Mouse (Mus musculus) cerebellum, adult 9-11 months (tissue): ENCODE data around the gene Arl4a.

Experiments used
- DNase-seq: peaks from one replicate; pipeline ENCODE4 v3.0.0; 2022

Gene Arl4a

DNA sequence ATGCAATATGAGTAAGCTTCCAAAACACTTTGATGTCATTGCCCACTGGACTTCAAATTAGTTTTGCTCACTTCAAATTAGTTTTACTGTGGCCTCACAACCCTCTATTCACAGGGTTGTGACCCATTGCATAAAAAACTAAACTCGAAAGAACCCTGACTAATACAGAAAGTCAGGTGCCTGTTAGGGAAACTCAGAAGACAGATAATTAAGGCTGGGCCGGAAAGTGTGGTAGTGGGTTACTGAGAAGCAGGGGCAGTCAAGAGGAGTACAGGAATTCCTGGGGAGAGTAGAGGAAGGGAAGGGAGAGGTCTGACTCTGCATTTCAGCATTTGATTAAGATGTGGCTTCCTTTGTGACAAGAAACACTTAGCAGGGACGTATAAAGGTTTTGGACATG is 29.4 kb downstream of the Arl4a start:
- DNase-seq: no peak

DNA sequence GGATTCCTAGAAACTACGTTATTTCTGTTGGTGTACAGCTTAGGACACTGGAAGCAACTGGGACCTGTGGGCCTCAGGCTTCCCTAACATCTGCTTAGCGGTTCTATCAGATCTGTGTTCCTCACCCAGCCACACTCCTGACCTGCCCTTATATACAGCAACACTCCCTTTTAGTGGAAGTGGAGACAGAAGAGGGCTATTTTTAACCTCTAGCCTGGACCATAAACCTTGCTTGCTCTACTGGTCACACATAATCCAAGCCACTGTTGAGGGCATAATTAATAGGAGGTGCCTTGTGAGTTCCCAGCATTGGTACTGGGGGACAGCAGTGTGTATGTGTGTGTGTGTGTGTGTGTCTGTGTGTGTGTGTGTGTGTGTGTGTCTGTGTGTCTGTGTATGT is 33.1 kb downstream of the Arl4a start:
- DNase-seq: no peak

DNA sequence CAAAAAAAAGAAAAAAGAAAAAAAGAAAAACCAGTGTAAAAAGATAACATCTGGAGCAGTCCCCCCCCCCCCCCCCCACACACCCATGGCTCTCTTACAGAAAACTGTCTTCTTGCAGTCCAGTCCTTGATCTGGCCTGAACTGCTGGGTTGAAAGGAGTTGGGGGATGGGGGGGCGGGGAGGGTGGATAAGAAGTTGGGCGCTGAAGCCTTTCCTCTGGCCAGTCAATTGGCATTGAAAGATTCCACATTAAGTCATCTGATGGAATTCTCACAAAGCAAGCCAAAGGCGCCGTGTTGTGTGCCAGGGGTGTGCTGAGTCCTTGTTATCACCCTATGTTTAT is 39.0 kb downstream of the Arl4a start:
- DNase-seq: no peak

DNA sequence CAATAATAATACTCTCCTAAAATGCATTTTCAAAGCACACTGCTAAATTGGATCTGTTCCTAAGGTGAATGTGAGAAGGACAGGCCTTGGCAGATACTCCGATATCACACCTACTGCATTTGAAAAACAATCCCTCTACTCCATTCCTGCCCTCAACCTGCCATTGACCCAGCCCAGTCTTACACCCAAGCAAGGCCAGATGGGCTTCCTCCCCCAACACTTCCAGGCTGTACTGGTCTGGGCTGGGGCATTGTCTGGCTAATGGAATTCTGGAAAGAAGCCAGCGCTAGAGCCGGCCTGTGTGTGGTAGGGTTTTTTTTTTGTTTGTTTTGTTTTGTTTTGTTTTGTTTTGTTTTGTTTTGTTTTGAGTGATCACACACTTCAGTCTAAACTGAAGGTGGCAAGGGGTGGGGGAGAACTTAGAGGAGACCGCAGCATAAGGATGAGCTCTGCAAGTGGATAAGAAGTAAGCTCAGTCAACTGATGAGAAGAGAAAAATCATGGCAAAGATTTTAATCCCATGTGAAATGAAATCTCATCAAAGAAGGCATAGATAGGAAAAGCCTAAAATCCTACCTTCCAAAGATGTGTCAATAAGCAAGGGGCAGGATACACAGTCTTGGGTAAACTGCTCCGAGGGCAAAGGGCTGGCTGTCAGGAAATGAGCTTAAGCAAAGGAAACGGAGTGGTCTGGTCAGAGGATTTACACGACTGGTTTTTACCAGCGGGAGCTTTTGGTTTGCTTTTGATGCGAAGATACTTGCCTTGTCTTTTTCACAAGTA is 39.6 kb downstream of the Arl4a start:
- DNase-seq: no peak

DNA sequence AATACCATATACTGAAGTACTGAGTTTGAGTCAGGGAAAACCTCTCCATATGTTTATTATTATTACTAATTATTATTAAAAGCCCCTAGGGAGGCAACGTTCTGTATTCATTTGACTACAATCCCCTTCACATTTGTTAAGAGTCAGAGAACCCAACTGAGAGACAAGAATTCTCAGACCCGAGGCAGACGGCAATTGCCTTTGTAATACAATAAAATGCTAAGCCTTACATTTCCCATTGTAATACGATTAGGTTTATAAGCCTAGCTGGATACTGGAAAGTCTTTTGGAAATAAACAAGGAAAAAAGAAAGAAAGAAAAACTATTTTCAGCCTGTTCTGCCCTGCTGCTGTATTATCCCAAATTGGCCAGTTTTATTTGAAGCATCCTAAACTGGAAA is 40.2 kb downstream of the Arl4a start:
- no peak for DNase-seq

DNA sequence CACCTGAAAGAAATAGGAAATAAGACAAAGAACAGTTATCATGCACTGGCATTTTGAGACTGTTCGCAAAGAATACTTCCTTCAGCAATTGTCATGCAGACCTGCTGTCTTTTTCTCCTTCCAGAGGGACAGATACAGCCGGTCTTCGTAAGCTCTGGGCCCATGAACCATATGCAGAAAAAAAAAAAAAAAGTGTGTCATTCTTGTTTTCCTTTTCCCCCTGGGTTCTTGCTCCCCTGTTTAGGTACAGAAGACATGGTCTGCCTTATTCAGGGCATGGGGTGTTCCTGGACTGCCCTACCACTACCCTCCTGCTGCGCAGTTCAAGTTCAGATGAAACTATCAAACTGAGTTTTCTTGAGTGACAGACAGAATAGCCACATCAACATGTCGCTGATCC is 41.8 kb downstream of the Arl4a start:
- DNase-seq: no peak

DNA sequence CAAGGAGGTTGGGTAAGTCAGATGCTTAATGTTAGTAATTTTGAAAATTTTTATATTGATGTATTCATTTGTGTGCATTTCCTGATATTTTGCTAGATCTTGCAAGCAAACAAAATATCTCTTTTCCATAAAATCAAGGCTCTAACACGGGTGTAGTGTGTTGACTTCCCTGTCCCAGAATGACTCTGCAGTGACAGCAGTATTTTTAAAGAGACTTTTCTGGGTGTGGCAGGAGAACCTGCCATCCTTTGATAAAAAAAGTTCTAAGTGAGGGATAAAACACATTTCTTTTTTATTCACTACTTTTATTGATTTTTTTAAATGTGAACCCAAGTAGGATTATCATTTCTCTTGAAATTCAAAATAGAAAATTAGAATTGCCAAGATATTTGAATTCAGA is 42.2 kb downstream of the Arl4a start:
- no peak for DNase-seq

DNA sequence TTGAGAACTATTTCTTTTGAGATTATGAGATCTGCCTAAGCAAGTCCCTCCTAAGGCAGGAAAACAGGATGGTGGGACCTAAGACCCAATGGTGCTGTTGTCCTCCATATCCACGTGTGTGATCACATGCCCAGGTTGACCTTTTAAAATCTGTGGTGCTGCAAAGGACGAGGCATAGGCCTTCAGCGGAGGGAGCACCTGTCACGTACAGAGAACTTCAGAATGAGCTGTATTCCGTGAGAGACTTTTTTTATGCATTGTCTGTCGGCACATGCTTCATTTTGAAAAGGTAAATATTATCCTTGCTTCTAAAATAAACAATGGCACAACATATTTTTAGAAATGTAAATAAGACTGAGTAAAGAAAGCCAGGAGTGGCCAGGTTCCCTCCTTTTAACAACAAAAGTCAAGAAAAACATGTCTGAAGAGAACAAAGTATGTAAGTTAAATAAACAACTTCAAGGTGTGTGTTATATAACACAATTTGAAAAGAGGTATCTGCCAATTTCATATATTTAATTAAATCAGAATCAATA is 45.0 kb downstream of the Arl4a start:
- no peak for DNase-seq

DNA sequence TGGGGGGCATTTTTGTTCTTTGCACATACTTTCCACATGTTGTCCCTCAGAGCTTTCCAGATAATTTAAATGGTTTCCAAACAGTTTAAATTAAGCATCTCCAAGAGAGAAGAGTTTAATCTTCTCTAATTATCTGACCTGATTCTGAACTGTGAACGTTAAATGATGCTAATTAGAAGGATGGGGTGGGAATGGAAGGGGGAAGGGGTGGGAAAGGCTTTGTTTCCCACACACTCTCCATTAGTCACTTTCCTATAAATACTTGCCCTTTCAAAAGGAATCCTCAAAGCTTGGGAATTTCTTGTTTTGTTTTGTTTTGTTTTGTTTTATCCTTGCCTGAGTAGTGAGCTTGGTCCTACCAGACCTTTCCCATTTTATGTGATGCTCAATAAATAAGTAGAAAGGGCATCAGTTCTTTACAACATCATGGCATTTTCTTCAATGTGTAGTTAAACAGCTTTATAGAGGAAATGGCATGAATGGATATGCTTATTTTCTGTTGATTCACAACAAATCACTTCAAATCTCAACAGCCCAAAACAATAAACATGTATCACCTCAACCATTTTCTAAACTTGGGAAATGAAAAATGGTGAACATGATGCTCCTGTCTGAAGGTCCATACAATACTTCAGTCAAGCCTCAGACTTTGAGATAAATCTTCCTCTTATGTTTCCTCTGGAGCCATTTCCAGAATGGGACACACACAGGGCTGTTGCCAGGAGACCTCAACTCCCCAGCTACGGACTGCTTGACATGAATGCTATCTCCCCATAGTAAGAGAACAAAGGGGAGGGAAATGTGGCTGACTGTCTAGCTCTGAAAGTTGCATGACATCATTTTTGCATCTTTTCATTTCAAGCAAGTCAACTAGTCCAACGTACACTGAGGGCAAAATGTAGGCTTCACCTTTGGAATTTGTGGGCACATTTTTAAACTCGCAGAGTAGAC is 46.7 kb downstream of the Arl4a start:
- DNase-seq: no peak

DNA sequence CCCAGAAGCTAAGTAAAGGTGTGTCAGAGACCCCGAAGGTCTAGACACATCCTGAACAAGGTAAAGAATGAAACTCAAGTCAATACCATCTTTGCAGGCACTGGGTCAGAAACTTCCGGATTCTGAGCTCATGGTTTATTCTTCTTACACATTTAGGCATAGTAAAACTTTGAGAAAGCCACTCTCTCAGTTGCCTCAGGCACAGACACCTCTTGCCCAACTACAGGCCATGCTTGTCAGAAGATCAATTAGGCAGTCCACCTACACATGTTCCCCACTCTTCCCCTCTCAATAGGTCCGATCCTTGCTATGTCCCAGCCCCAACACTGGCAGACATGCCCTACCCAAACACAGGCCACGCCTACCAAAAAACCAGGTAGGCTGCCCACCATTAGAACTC is 48.7 kb downstream of the Arl4a start:
- DNase-seq: no peak

DNA sequence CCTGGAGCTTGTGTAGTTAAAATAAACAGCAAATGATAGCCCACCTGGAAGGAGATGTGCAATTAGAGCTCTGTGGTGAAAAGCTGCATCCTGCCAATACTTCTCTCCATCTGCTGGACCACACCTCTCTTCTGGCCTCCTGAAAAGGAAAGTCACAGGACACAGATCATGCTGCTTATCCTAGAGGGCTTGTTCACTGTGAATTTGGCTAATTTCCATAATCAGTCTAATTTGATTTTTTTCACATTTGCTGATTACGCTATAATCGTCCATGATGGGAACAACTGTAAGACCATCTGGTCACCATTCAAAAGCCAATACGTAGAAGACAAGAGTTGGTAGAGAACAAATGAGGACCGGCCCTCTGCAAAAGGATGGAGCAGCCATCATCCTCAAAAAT is 50.6 kb downstream of the Arl4a start:
- no peak for DNase-seq

DNA sequence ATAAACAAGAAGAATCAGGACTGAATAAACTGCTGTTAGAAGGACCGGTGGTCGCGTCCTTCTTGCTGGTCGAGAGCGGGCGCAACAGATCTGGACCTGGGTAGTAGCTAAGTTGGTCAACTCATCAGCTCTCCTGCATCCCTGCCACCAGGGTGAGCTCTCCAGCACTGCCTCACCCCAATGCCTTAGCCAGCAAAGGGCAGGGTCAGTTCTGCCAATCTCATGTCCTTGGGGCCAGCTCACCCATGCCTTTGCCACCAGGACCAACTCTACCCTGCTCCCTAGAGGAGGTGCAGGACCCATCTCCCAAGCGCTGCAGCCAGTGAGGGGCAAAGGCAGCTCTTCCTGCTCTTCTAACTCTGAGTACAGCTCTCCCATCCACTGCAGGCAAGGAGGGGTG is 52.2 kb downstream of the Arl4a start:
- DNase-seq: no peak

DNA sequence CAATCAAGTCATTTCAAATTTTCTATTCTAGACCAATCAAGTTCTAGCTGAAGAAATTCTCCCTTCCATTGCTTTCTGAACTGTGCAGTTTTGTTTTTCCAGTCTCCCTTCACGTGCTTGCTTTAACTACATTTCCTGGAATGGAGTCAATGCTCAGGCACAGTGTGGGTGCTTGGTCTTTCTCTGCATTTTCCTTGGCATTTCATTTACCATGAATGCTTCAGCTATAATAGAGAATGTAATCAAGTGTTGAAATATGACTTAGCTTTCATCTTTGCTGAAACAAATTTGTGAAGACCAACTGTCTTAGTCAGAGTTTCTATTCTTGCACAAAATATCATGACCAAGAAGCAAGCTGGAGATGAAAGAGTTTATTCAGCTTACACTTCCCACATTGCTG is 58.0 kb downstream of the Arl4a start:
- DNase-seq: no peak

DNA sequence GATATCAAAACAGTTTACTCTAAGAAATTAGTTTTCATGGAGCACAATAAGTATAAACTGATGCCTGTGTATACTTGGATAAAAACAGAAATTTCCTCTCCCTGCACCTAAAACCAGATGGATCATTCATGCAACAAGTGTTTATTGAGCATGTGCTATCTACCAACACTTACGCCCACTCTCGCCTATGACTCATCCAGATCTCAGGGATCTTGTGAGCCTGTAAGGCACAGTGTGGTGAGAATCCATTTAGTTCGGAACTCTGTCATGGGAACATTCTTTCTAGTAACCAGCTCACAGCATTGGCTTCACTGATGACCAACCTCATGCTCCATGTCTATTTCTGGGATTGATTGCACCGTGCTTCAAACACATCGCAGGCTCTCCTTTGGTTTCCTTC is 58.8 kb downstream of the Arl4a start:
- no peak for DNase-seq

DNA sequence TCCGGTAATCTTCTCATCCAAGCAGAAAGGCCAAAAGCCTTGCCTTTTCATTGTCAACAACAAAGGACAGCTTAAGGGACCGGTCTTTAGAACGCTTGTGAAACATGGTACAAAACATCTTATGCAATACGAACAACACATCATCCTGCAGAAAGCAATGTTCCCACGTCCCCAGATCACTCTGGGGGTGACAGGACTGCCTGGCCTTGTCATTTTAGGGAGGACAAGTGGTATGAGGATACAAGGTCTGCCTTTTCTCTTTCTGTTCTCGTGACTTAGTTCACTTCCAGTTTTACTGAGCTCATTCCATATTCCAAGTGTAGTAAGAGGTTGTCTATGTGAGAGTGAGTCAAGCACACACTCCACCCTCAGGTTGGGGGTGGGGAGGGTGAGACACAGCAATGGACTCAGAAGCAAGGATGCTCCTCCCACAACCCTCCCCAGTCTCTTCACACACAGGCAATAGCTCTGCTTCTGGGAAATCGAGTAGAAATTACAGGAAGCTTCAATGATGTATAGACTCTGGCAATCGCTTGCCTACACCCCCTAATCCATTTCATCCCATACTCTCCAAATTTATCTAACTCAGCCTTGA is 59.7 kb downstream of the Arl4a start:
- no peak for DNase-seq

DNA sequence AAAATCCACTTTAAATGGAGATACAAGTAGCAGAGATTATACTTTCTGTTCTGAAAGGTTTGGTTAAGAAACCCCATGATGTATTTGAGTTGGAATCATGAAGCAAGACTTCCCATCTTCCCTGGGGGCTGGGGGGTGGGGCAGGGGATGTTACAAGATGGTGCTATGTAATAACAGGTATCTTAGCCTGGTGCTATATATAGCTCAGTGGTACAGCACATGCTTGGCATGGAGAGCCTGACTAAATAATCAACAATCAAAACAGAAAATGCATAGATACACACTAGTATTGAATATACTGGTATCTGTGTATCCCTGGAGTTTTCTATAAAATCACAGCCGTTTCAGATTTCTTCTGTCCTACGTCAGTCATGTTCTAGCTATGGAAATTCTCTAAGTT is 61.4 kb downstream of the Arl4a start:
- no peak for DNase-seq

DNA sequence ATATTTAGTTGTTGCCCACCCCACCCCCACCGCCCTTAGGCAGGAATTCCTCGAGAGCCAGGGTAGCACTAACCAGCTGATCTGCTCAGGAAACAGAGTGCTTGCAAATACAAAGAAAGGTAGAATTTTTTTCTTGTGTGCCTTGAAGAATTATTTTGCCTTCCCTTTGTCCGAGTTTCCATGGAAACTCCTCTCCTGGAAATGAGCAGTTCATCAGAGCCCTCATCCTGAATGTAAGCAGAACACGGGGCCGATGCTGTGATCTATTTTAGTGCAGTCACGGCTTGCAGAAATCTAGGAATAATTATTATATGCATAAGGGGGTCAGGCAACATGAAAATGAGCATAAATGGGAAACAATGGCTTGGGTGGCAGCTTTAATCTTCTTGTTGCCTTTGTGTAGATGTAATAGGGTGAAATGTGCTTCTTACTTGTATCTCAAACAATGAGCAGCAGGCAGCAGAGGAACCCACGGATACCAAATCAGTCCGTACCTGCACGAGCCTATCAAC is 61.9 kb downstream of the Arl4a start:
- no peak for DNase-seq

DNA sequence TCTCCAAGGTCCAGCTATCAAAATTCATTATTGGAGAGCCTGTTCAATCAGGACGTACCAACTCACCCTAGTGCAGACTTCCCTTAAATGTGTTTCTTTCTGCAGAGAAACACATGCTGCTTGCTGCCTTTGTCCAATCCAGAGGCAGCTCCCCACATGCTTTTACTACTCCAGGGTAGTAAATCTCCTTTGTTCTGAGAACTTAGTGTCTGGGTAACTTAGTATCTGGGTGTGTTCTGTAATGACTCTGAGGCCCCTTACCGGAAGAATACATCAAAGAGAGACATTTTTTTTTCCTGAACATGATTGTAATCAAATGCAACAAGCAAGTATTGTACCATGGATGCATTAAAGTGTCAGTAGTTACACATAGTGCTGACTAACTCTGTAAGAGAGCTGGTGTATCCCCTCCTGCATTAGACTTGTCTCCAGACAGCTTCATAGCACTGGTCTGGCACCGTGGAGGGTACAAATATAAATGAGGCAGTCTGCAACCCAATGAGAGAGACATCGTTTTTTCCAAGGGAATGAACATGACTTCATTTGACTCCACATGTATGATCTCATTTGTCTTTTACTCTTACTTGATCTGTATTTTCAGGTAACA is 62.7 kb downstream of the Arl4a start:
- no peak for DNase-seq

DNA sequence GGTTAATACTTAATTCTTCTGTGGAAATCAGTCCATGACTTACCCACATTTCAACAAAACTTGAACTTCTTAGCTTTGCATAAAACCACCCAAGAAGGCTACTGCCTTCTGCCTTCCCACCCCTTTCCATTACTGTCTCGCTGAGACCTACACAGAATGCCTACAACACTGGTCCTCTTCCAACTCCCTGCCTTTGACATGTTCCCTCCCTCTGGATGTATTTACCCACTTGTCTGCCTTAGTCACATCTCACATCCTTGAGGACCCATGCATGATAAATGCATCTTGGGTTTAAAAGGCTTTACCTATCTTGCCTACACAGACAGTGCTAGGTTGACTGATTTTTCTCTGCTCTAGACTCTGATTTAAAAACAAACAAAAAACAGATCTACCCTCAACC is 63.6 kb downstream of the Arl4a start:
- DNase-seq: no peak

DNA sequence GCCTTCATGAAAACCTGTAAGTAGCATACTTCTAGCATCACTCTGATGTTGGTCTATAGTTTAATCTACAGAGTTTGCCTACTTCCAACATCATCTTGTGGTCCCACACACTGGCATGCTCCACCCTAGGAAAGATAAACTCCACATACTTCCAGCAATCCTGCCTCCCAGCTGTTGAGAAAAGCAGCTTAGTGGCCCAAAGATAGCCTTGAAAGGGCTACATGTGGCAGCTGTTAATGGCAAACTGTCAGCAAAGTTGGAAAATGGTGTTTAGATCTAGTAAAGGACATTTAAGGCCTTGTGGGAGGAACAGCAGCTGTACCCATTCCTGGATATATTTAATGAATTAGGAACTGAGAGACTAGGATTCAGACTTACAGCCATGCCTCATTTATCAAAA is 68.3 kb downstream of the Arl4a start:
- DNase-seq: no peak

DNA sequence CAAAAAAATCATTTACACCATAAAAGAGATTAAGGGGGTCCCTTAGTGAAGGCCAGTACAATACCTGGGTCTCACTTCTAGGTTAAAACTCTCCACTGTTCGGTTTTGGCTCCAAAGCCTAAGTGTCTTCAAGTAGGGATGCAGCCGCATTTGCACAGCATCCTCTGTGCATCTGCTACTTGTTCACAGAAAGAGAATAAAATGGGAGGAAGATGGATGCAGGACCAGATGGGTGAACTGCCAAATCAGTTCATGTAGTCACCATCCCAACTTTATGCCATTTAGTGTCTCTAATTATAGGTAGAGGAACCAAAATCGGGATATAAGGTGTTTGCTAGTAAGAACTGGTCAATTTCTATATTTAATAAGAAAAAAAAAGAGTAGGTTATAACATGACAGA is 69.7 kb downstream of the Arl4a start:
- no peak for DNase-seq

DNA sequence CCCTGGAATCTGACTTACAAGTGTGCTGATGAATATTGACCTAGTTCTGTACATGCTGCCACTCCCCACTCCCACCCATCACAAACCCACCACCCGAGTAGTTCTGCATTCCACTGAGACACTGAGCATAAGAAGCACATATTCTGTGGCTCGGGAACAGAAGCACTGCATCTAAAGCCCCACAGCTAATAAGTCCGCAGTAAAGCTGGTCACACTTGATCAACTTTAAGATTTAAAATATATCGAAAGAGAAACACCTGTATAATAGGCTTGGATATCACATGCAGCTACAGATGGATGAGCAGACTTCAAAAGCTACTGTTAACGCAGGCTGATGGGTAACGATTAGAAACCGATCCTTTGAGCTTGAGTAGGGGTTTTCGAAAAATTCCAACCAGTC is 78.7 kb downstream of the Arl4a start:
- no peak for DNase-seq
